Comparison of ENCODE assay signal across 8 mouse cellular contexts in genomic region chr11:46312523-46313035, GRCm38 (mm10). TPM values are rescaled to one million over a fixed set of nuclear protein-coding genes. Genes with fewer than 3 reads are reported as not detected.
A peak's percentile ranks its signal among the peaks of the same experiment; 100 is the strongest.
DNase-seq lines count a peak whose midpoint lies in the region; ATAC-seq lines count a peak whose summit lies in the region.

Gene Cyfip2, minus strand, starts transcription at chr11:46312859.

- 7% methylated on average over 14 of the region's 14 CpGs for WGBS in forebrain, embryonic 15.5 days
- WGBS in limb, embryonic 11.5 days = 6% methylated on average over 14 of the region's 14 CpGs
- 4% methylated on average over 14 of the region's 14 CpGs for WGBS in neural tube, embryonic 15.5 days

- no peaks in the 10 kb centered on the region for H3K9me3 ChIP-seq in forebrain, embryonic 15.5 days
- H3K9me3 ChIP-seq in limb, embryonic 11.5 days (ENCODE audit: control insufficient read depth, low read length) = no peaks in the 10 kb centered on the region
- no peaks in the 10 kb centered on the region for H3K9me3 ChIP-seq in neural tube, embryonic 15.5 days (replicated peaks)

- ATAC-seq in forebrain, embryonic 15.5 days (replicated peaks) = peak; percentile 35
- no peak for ATAC-seq in inflammation-experienced regulatory T-cells, adult 6 months
- ATAC-seq in limb, embryonic 11.5 days (ENCODE audit: insufficient number of reproducible peaks, low FRiP score, low TSS enrichment, low read depth) = no peak
- peak; percentile 46 for ATAC-seq in neural tube, embryonic 15.5 days (ENCODE audit: low FRiP score)

- peak within 1 kb of the TSS; percentile 82 for H3K4me3 ChIP-seq in forebrain, embryonic 15.5 days
- peak within 1 kb of the TSS; percentile 79 for H3K4me3 ChIP-seq in limb, embryonic 11.5 days (ENCODE audit: low read depth, low read length)
- H3K4me3 ChIP-seq in neural tube, embryonic 15.5 days (replicated peaks) = peak within 1 kb of the TSS; percentile 86

- H3K27me3 ChIP-seq in forebrain, embryonic 15.5 days = no peaks in the 10 kb centered on the region
- H3K27me3 ChIP-seq in limb, embryonic 11.5 days (ENCODE audit: control insufficient read depth, insufficient read depth, low read length) = no peaks in the 10 kb centered on the region
- H3K27me3 ChIP-seq in neural tube, embryonic 15.5 days (replicated peaks) = no peaks in the 10 kb centered on the region

- no peaks in the 10 kb centered on the region for H3K36me3 ChIP-seq in forebrain, embryonic 15.5 days
- no peaks in the 10 kb centered on the region for H3K36me3 ChIP-seq in limb, embryonic 11.5 days (ENCODE audit: control insufficient read depth, insufficient read depth, low read length)
- no peaks in the 10 kb centered on the region for H3K36me3 ChIP-seq in neural tube, embryonic 15.5 days

- H3K27ac ChIP-seq in forebrain, embryonic 15.5 days (replicated peaks) = peak within 1 kb of the TSS; percentile 90
- no peak within 1 kb of the TSS for H3K27ac ChIP-seq in limb, embryonic 11.5 days (replicated peaks; ENCODE audit: low read depth, low read length)
- H3K27ac ChIP-seq in neural tube, embryonic 15.5 days (replicated peaks) = peak within 1 kb of the TSS; percentile 91

- H3K4me2 ChIP-seq in forebrain, embryonic 15.5 days (replicated peaks) = peak within 1 kb of the TSS; percentile 78
- H3K4me2 ChIP-seq in limb, embryonic 11.5 days (ENCODE audit: low read depth, severe bottlenecking) = peak within 1 kb of the TSS; percentile 100
- H3K4me2 ChIP-seq in neural tube, embryonic 15.5 days = peak within 1 kb of the TSS; percentile 66

- H3K9ac ChIP-seq in forebrain, embryonic 15.5 days (replicated peaks) = peak within 1 kb of the TSS; percentile 95
- peak within 1 kb of the TSS; percentile 76 for H3K9ac ChIP-seq in limb, embryonic 11.5 days (ENCODE audit: low read length)
- H3K9ac ChIP-seq in neural tube, embryonic 15.5 days (replicated peaks) = peak within 1 kb of the TSS; percentile 82

- H3K4me1 ChIP-seq in forebrain, embryonic 15.5 days = peaks cover 35% of the 10 kb centered on the region
- H3K4me1 ChIP-seq in limb, embryonic 11.5 days (ENCODE audit: control insufficient read depth, insufficient read depth, low read length) = peaks cover 14% of the 10 kb centered on the region
- peaks cover 47% of the 10 kb centered on the region for H3K4me1 ChIP-seq in neural tube, embryonic 15.5 days

- DNase-seq in cerebellum, adult 11-12 months = peak; percentile 76
- no peak for DNase-seq in cerebellum, adult 11 months
- no peak for DNase-seq in adrenal gland, postnatal 14 days
- DNase-seq in limb, embryonic 11.5 days (ENCODE audit: low spot score) = no peak
- DNase-seq in B cell, adult 2 months = no peak

RNA-seq across cellular contexts. Expression of gene Cyfip2, which starts in this region (rescaled TPM):
- total RNA-seq in adrenal gland, postnatal 14 days (2021) = 47.1 and 47.7 TPM in 2 replicates
- 74.8 and 80.7 TPM in 2 replicates for polyA plus RNA-seq in forebrain, embryonic 15.5 days (2015; fragmentation: Nextera tagmentation; extraction: Ambion mirVana)
- polyA plus RNA-seq in inflammation-experienced regulatory T-cells, adult 6 months (2017; shearing (Covaris generic)) = 10 to 100 TPM; 64.0 to 82.6 (median 70.0) TPM
- 16.2 and 18.0 TPM in 2 replicates for polyA plus RNA-seq in limb, embryonic 11.5 days (2014; fragmentation: Nextera tagmentation; extraction: Ambion mirVana)
- polyA plus RNA-seq in neural tube, embryonic 15.5 days (2015; fragmentation: Nextera tagmentation; extraction: Ambion mirVana) = 88.0 and 91.1 TPM in 2 replicates

Comparison
In these comparisons a context has a peak if more than half of its experiments do, and no peak if none do; other contexts are left out.
1. ATAC-seq: peak in forebrain, embryonic 15.5 days (single experiment) and neural tube, embryonic 15.5 days (single experiment); none in inflammation-experienced regulatory T-cells, adult 6 months (single experiment) and limb, embryonic 11.5 days (single experiment).
2. Peak in every context shown above with its lines, with median percentiles within 50 percentile points of each other: H3K4me2 ChIP-seq, H3K4me3 ChIP-seq and H3K9ac ChIP-seq.